Mouse (Mus musculus) E14TG2a.4 (cell line): ENCODE data around the gene Dnah2.

Experiments used
- CTCF ChIP-seq: conservative IDR thresholded peaks from 2 replicates; pipeline ENCODE4 v1.5.1; 2014; ENCODE audit warnings: low read length
- NANOG ChIP-seq: IDR thresholded peaks from 2 replicates; pipeline ENCODE4 v1.6.1; 2014; ENCODE audit warnings: borderline replicate concordance, low read length, mixed read lengths
- POU5F1 ChIP-seq: IDR thresholded peaks from 2 replicates; pipeline ENCODE4 v1.6.1; 2014; ENCODE audit warnings: low read length, borderline replicate concordance

DNA sequence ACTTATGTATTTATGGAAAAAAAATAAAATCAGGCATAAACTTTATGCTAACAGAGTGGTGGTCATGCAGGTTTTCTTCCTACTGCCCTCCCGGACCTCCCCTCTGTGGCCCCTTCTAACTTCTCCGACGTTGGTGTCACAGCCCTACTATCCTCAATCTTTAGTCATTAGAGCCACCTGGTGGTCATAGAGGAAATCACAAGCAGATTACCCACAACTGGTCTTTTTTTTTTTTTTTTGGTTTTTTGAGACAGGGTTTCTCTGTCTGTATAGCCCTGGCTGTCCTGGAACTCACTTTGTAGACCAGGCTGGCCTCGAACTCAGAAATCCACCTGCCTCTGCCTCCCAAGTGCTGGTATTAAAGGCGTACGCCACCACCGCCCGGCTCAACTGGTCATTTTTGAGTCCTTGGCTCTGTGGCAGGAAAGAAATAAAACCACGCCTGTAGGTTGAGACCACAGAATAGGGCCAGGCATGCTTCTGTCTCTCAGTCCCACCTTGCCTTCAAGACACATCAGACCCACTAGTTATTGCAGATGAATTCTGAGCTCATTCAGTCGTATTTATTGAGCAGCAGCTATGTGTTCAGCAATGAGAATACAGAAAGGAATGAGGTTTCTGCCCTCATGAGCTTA is 158.4 kb downstream of the Dnah2 start:
- peak; percentile 48 for TF ChIP-seq CTCF
- no peak for TF ChIP-seq NANOG
- TF ChIP-seq POU5F1, result no peak
